Mouse (Mus musculus) Muller cell, postnatal 12 days (primary cell): ENCODE results near the gene Topaz1.
A peak's percentile ranks its signal among the peaks of the same experiment; 100 is the strongest.

Source experiments
- DNase-seq: peaks from one replicate; pipeline ENCODE4 v3.0.0-alpha.2; 2015; ENCODE audit errors: inconsistent ontology term

Gene Topaz1

GRCm38 (mm10) chr9:122747060-122747459, at the start of gene Topaz1:
TSS of gene Topaz1 (plus strand) at chr9:122747346.
- DNase-seq, result no peak

GRCm38 (mm10) chr9:122701817-122702216, 45.3 kb upstream of the Topaz1 start:
- peak; percentile 22 for DNase-seq

- peak; percentile 85 for DNase-seq
Observed at GRCm38 (mm10) chr9:122713836-122714235, 33.3 kb upstream of the Topaz1 start.

GRCm38 (mm10) chr9:122715046-122715445, 32.1 kb upstream of the Topaz1 start:
- DNase-seq, result no peak

GRCm38 (mm10) chr9:122716131-122716921, 30.8 kb upstream of the Topaz1 start:
- no peak for DNase-seq

GRCm38 (mm10) chr9:122722296-122722695, 24.9 kb upstream of the Topaz1 start:
- DNase-seq, result no peak

- no peak for DNase-seq
Observed at GRCm38 (mm10) chr9:122725046-122725765, 21.9 kb upstream of the Topaz1 start.

- DNase-seq, result peak; percentile 38
Observed at GRCm38 (mm10) chr9:122729500-122729899, 17.6 kb upstream of the Topaz1 start.

- DNase-seq, result no peak
Observed at GRCm38 (mm10) chr9:122732126-122732810, 14.9 kb upstream of the Topaz1 start.

- DNase-seq, result no peak
Observed at GRCm38 (mm10) chr9:122733222-122733621, 13.9 kb upstream of the Topaz1 start.

GRCm38 (mm10) chr9:122734934-122735333, 12.2 kb upstream of the Topaz1 start:
- DNase-seq, result no peak

- DNase-seq, result no peak
Observed at GRCm38 (mm10) chr9:122736001-122736400, 11.1 kb upstream of the Topaz1 start.

GRCm38 (mm10) chr9:122736742-122737141, 10.4 kb upstream of the Topaz1 start:
- DNase-seq, result peak; percentile 44

- no peak for DNase-seq
Observed at GRCm38 (mm10) chr9:122745879-122746278, 1.3 kb upstream of the Topaz1 start.

GRCm38 (mm10) chr9:122757614-122758013, 10.5 kb downstream of the Topaz1 start:
- DNase-seq, result no peak

GRCm38 (mm10) chr9:122760111-122760510, 13.0 kb downstream of the Topaz1 start:
- no peak for DNase-seq

- DNase-seq, result no peak
Observed at GRCm38 (mm10) chr9:122785231-122785630, 38.1 kb downstream of the Topaz1 start.

GRCm38 (mm10) chr9:122786534-122786933, 39.4 kb downstream of the Topaz1 start:
- no peak for DNase-seq

GRCm38 (mm10) chr9:122805053-122805844, 58.1 kb downstream of the Topaz1 start, which contains the start of gene Tcaim:
TSS of gene Tcaim (plus strand) at chr9:122805539.
- DNase-seq, result peak; percentile 97

GRCm38 (mm10) chr9:122805845-122806341, 58.7 kb downstream of the Topaz1 start:
- no peak for DNase-seq

- DNase-seq, result no peak
Observed at GRCm38 (mm10) chr9:122807186-122807585, 60.0 kb downstream of the Topaz1 start.
